Mouse (Mus musculus) sigmoid colon, adult 10 weeks (tissue): Measurements from ENCODE around the gene Plod1. TPM values are rescaled to one million over a fixed set of nuclear protein-coding genes. Genes with fewer than 3 reads are reported as not detected.

ENCODE experiments used
- polyA plus RNA-seq: library from polyadenylated mRNA; stranded (reverse); fragments of 350-450 nt; fragmentation: Illumina TruSeq; extraction: RNeasy Lipid Tissue Mini Kit (QIAGEN cat#74804); gene quantifications from one replicate; pipeline ENCODE4 v1.2.3, GENCODE M21; 2014; ENCODE audit warnings: low read depth, low replicate concordance

Plod1 gene
- 1.1 TPM for polyA plus RNA-seq

GRCm38 (mm10) chr4:147936331-147936954 is at the start of gene Plod1:
TSS of gene Plod1 (minus strand) at chr4:147936767.

GRCm38 (mm10) chr4:147985205-147986132 is 48.9 kb upstream of the Plod1 start, which contains the start of gene Nppb:
TSS of gene Nppb (plus strand) at chr4:147985788.

GRCm38 (mm10) chr4:147940576-147941044 is 4.0 kb upstream of the Plod1 start, which contains the start of gene 2510039O18Rik:
TSS of gene 2510039O18Rik (plus strand) at chr4:147940895.

GRCm38 (mm10) chr4:147904313-147905089 is 32.1 kb downstream of the Plod1 start, which contains the start of gene Mfn2:
TSS of gene Mfn2 (minus strand) at chr4:147904704.

GRCm38 (mm10) chr4:147868450-147869031 is 68.0 kb downstream of the Plod1 start, which contains the start of the genes Miip and Fv1:
TSS of gene Miip (minus strand) at chr4:147868816.
TSS of gene Fv1 (plus strand) at chr4:147868979.

Other genes with a start within 250 kb of the Plod1 start
- gene Zfp534, start 234.2 kb downstream of the Plod1 start, polyA plus RNA-seq, result not detected
- 110 TPM for gene Zfp984, start 127.0 kb downstream of the Plod1 start, polyA plus RNA-seq
- gene Zfp933, start 88.4 kb downstream of the Plod1 start, polyA plus RNA-seq, result 28.7 TPM
- gene Miip, start 68.0 kb downstream of the Plod1 start, polyA plus RNA-seq, result 1.2 TPM
- gene Fv1, start 67.8 kb downstream of the Plod1 start, polyA plus RNA-seq, result 10.1 TPM
- 21.8 TPM for gene Mfn2, start 32.1 kb downstream of the Plod1 start, polyA plus RNA-seq
- gene 2510039O18Rik, start 4.1 kb upstream of the Plod1 start, polyA plus RNA-seq, result 16.7 TPM
- gene Nppb, start 49.0 kb upstream of the Plod1 start, polyA plus RNA-seq, result not detected
- gene Nppa, start 64.0 kb upstream of the Plod1 start, polyA plus RNA-seq, result not detected
- 2.4 TPM for gene Clcn6, start 102.1 kb upstream of the Plod1 start, polyA plus RNA-seq
- 2.0 TPM for gene Mthfr, start 102.3 kb upstream of the Plod1 start, polyA plus RNA-seq
- 11.2 TPM for gene Agtrap, start 151.3 kb upstream of the Plod1 start, polyA plus RNA-seq
- gene Mad2l2, start 193.6 kb upstream of the Plod1 start, polyA plus RNA-seq, result 1.2 TPM
- gene Draxin, start 193.9 kb upstream of the Plod1 start, polyA plus RNA-seq, result 0.16 TPM
- gene Fbxo6, start 215.4 kb upstream of the Plod1 start, polyA plus RNA-seq, result 0.88 TPM
- gene Fbxo44, start 223.7 kb upstream of the Plod1 start, polyA plus RNA-seq, result 1.6 TPM
- gene Fbxo2, start 223.9 kb upstream of the Plod1 start, polyA plus RNA-seq, result not detected